Mouse (Mus musculus): ENCODE data around the gene Cd209g. TPM values are rescaled to one million over a fixed set of nuclear protein-coding genes. Genes with fewer than 3 reads are reported as not detected.
A peak's percentile ranks its signal among the peaks of the same experiment; 100 is the strongest.
"Not testable (repeated sequence)": the region's sequence is repeated elsewhere in the genome, so short reads cannot be mapped to it uniquely, and the experiment has no call there.

Cd209g gene
- not detected in 2 replicates for polyA plus RNA-seq (2016; fragmentation: Nextera tagmentation; extraction: Ambion mirVana)

DNA sequence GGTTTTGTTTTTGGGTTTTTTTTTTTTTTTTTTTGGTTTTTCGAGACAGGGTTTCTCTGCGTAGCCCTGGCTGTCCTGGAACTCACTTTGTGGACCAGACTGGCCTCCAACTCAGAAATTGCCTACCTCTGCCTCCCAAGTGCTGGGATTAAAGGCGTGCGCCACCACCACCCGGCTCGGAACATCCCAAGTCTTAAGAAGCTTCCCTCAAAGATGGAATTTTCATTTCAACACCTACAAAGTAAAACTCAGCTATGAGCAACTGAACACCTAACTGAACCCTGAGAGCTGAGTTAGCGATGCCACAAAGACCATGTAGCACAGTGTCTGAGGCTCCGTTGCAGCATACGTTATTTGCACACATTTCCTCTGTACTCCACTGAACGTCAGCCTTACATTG is at the start of gene Cd209g:
Gene Cd209g, plus strand, starts transcription at position 301 of the 400 bp plus-strand sequence.
- ATAC-seq (ENCODE audit: low FRiP score), result no peak

GRCm38 (mm10) chr8:4087180-4087722 is 46.6 kb upstream of the Cd209g start:
- not testable (repeated sequence) for H3K9me3 ChIP-seq; H3K4me1 ChIP-seq; H3K4me3 ChIP-seq (replicated peaks); H3K36me3 ChIP-seq (replicated peaks); H3K4me2 ChIP-seq; H3K9ac ChIP-seq; H3K27ac ChIP-seq; H3K27me3 ChIP-seq
- ATAC-seq (ENCODE audit: low FRiP score), result 0 out of 2 replicates have a peak, but pooled peaks have one; percentile 27
- WGBS, result 43% methylated on average over 33 of the region's 33 CpGs

More for the DNA sequence above, at the start of gene Cd209g:
- Histone ChIP-seq H3K27ac (no peak within 1 kb of the TSS), H3K9ac (no peak within 1 kb of the TSS), H3K36me3 (replicated peaks) (no peaks in the 10 kb centered on the region), H3K9me3 (no peaks in the 10 kb centered on the region), H3K27me3 (no peaks in the 10 kb centered on the region), H3K4me2 (no peak within 1 kb of the TSS), H3K4me1 (no peaks in the 10 kb centered on the region), H3K4me3 (replicated peaks) (no peak within 1 kb of the TSS)
- 92% methylated on average over 10 of the region's 10 CpGs for WGBS

DNA sequence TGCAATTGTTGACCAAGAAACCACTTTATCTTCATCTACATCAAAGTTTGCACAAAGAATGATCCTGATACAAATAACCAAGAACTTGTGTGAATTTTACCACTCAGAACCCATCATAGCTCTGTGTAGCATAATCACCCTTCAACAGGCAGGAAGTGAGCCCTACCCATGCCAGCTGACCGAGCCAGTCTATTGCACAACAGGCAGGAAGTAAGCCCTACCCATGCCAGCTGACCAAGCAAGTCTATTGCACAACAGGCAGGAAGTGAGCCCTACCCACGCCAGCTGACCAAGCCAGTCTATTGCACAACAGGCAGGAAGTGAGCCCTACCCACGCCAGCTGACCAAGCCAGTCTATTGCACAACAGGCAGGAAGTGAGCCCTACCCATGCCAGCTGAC is 45.4 kb upstream of the Cd209g start:
- H3K36me3 ChIP-seq (replicated peaks); H3K27me3 ChIP-seq; H3K27ac ChIP-seq; H3K4me2 ChIP-seq; H3K4me3 ChIP-seq (replicated peaks); H3K9ac ChIP-seq; ATAC-seq (ENCODE audit: low FRiP score); H3K9me3 ChIP-seq; H3K4me1 ChIP-seq: not testable (repeated sequence)
- 91% methylated on average over 3 of the region's 3 CpGs for WGBS

DNA sequence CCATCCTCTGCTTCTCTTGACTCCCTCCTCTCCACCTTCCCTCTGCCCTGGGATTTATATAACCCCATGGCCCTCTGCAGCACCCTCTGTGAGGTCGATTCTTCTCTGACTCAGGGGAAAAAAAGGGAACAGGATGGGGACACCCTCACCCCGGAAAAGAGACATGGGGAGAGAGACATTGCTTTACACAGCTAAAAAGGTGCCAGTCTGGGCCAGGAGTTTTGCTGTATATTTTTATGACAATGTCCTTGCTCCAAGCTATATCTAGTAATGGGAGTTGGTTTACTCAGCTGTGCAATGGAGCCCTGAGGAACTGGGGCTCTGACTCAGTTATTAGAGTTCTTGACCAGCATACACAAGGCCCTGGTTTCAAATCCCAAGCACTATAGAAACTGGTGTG is 28.2 kb upstream of the Cd209g start, which contains the start of gene Cd209f:
Gene Cd209f, minus strand, starts transcription at position 101 of the 400 bp plus-strand sequence.
- H3K36me3 ChIP-seq (replicated peaks); H3K27ac ChIP-seq; ATAC-seq (ENCODE audit: low FRiP score); H3K4me1 ChIP-seq; H3K4me2 ChIP-seq; H3K4me3 ChIP-seq (replicated peaks); H3K9me3 ChIP-seq; H3K27me3 ChIP-seq; H3K9ac ChIP-seq: not testable (repeated sequence)
- 71% methylated on average over 1 of the region's 2 CpGs for WGBS

- Histone ChIP-seq H3K9me3 (no peaks in the 10 kb centered on the region), H3K9ac (no peak overlapping the region), H3K27me3 (peaks cover 4% of the 10 kb centered on the region; the same call in 1 of the 2 replicates), H3K4me1 (no peaks in the 10 kb centered on the region), H3K36me3 (replicated peaks) (no peaks in the 10 kb centered on the region), H3K4me2 (no peak overlapping the region), H3K4me3 (replicated peaks) (no peak overlapping the region), H3K27ac (no peak overlapping the region)
- ATAC-seq (ENCODE audit: low FRiP score), result peak; percentile 64; the same call in 1 of the 2 replicates
- WGBS, result 14% methylated on average over 12 of the region's 12 CpGs
These were observed 6.1 kb downstream of the Cd209g start for GRCm38 (mm10) chr8:4139660-4140646.

DNA sequence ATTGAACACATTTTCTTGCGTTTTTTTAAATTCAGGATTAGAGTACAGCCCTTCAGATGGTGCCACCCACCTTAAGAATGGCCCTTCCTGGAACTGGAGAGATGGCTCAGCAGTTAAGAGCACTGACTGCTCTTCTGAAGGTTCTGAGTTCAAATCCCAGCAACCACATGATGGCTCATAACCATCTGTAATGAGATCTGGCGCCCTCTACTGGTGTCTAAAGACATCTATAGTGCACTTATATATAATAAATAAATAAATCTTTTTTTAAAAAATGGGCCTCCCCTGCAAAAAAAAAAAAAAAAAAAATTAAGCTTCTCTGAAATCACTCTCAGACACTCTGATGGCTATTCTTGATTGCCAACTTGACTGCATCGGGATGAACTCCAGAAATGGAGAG is 7.8 kb downstream of the Cd209g start:
- ATAC-seq (ENCODE audit: low FRiP score), result no peak
- H3K36me3 ChIP-seq (replicated peaks), result no peaks in the 10 kb centered on the region
- no peaks in the 10 kb centered on the region for H3K4me1 ChIP-seq
- no peak overlapping the region for H3K4me2 ChIP-seq
- H3K27me3 ChIP-seq, result peaks cover 4% of the 10 kb centered on the region; the same call in 1 of the 2 replicates
- H3K27ac ChIP-seq, result no peak overlapping the region
- no peaks in the 10 kb centered on the region for H3K9me3 ChIP-seq
- no peak overlapping the region for H3K4me3 ChIP-seq (replicated peaks)
- no peak overlapping the region for H3K9ac ChIP-seq
- 65% methylated on average over 3 of the region's 3 CpGs for WGBS

- WGBS, result 25% methylated on average over 1 of the region's 1 CpGs
- no peak for ATAC-seq (ENCODE audit: low FRiP score)
- no peak overlapping the region for H3K4me2 ChIP-seq
These were observed 13.4 kb downstream of the Cd209g start for GRCm38 (mm10) chr8:4147272-4147671.

GRCm38 (mm10) chr8:4154878-4155277 is 21.0 kb downstream of the Cd209g start:
- ATAC-seq (ENCODE audit: low FRiP score), result no peak
- Histone ChIP-seq H3K4me2 (no peak overlapping the region), H3K9ac (no peak overlapping the region)

More at GRCm38 (mm10) chr8:4147272-4147671, 13.4 kb downstream of the Cd209g start:
- H3K9ac ChIP-seq, result no peak overlapping the region
- H3K4me3 ChIP-seq (replicated peaks), result no peak overlapping the region
- H3K36me3 ChIP-seq (replicated peaks), result no peaks in the 10 kb centered on the region
- H3K27me3 ChIP-seq, result no peaks in the 10 kb centered on the region
- H3K27ac ChIP-seq, result no peak overlapping the region
- H3K9me3 ChIP-seq, result peaks cover 11% of the 10 kb centered on the region
- no peaks in the 10 kb centered on the region for H3K4me1 ChIP-seq

DNA sequence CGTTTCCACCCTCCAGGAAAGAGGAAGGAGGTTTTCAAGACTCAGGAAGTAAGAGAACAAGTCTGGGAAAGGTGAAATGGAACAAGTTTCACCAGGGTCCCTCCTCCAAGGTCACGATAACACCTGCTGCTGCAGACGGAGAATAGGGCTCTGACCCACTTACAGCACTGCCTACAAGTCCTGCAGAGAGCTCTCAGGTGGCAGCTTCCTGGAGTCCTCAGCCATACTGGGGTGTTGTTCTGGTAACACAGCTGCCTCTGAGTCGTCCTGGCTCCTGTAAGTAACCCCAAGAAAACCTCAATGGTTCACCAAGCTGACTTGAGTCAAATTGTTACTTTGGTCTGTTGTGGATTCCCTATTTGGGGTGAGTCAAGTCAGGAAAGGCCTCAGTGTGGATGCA is 28.9 kb downstream of the Cd209g start:
- no peaks in the 10 kb centered on the region for H3K36me3 ChIP-seq (replicated peaks)
- no peak overlapping the region for H3K9ac ChIP-seq
- H3K4me2 ChIP-seq, result no peak overlapping the region
- H3K27ac ChIP-seq, result no peak overlapping the region
- H3K4me1 ChIP-seq, result peaks cover 11% of the 10 kb centered on the region
- H3K9me3 ChIP-seq, result no peaks in the 10 kb centered on the region
- H3K4me3 ChIP-seq (replicated peaks), result no peak overlapping the region
- 60% methylated on average over 4 of the region's 4 CpGs for WGBS
- H3K27me3 ChIP-seq, result no peaks in the 10 kb centered on the region
- no peak for ATAC-seq (ENCODE audit: low FRiP score)

More at GRCm38 (mm10) chr8:4154878-4155277, 21.0 kb downstream of the Cd209g start:
- H3K9me3 ChIP-seq, result peaks cover 12% of the 10 kb centered on the region
- H3K27me3 ChIP-seq, result no peaks in the 10 kb centered on the region
- no peak overlapping the region for H3K4me3 ChIP-seq (replicated peaks)
- H3K4me1 ChIP-seq, result no peaks in the 10 kb centered on the region
- no peaks in the 10 kb centered on the region for H3K36me3 ChIP-seq (replicated peaks)
- no peak overlapping the region for H3K27ac ChIP-seq

DNA sequence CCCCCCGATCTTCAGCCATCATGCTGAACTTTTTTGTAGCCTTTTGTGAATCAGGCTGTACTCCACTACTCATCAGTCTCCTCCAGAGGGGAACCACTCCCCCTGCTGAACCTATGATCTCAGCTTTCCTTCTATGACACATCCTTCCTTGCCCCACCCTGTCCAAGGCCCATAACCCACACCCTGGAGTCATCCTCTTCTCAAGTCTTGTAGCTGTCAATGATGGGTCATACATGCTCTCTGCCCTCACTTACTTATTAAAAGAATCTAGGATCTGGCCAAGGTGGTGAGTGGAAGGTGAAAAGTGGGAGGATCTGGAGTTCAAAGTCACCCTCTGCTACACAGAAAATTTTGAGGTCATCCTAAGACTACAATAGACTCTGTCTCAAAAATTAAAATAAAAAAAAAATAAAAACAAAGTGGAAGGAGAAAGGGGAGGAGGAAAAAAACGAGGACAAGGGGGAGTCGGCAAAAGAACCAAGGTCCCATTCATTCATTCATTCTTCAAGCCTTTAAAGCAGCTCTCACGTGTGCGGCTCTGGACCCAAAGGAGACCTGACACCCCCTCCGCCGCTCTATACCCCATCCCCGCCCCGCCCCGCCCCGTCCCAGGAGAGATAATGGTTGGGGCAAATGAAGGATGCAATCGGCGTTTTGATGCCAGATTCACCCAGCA is 31.4 kb downstream of the Cd209g start:
- H3K27ac ChIP-seq, result peak overlapping the region; percentile 47
- H3K9me3 ChIP-seq, result no peaks in the 10 kb centered on the region
- WGBS, result 8% methylated on average over 13 of the region's 13 CpGs

DNA sequence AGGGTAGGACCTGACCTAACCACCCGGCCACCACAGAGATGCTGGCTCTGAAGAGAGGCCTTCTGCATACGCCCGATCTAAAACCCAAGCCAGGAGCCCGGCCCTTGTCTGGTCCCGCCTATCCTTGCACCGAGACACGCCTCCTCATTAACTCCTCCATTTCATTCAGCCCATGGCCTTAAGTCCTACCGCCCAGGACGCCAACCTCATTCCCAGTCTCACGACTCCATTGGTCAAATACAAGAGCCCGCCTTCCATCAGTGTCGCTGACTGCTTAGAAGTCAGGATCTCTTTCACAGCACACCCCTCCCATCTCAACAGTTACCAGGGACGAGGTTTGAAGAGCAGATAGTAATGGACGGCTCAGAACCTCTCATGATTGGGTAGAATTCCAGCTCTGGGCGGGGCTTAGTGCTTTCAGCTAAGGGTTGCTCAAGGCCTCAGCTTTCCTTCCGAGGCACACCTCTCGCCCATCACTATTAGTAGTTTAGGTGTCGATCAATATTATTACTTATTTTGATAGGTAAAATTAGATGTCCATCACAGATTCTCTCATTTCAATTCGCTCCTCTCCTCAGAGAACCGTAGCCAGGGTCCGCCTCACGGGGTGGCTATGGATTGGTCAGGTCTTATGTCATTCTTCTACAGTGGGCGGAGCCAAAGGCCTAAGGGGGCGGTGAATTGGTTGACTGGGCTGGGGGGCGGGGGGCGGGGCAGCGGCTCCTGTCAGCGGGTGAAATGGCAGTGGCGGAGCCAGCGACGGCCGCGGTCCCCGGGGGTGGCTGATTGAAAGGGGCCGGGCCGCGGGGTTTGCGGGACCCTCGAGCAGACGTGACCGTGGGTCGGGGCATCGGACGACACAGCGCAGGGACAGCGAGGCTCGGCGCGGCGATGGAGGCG is 32.2 kb downstream of the Cd209g start, which contains the start of gene Evi5l:
Gene Evi5l, plus strand, starts transcription at position 716 of the 900 bp plus-strand sequence.
- Histone ChIP-seq H3K9ac (peak within 1 kb of the TSS; percentile 90), H3K9me3 (no peaks in the 10 kb centered on the region), H3K27ac (peak within 1 kb of the TSS; percentile 47), H3K4me3 (replicated peaks) (peak within 1 kb of the TSS; percentile 86), H3K4me2 (peak within 1 kb of the TSS; percentile 68), H3K4me1 (peaks cover 28% of the 10 kb centered on the region), H3K36me3 (replicated peaks) (no peaks in the 10 kb centered on the region), H3K27me3 (no peaks in the 10 kb centered on the region)
- WGBS, result under 1% methylated on average over 51 of the region's 51 CpGs
- ATAC-seq (ENCODE audit: low FRiP score), result peak; percentile 98

More for the DNA sequence above, 31.4 kb downstream of the Cd209g start:
- H3K4me3 ChIP-seq (replicated peaks), result peak overlapping the region; percentile 86
- ATAC-seq (ENCODE audit: low FRiP score), result no peak
- H3K27me3 ChIP-seq, result no peaks in the 10 kb centered on the region
- H3K4me1 ChIP-seq, result peaks cover 28% of the 10 kb centered on the region
- peak overlapping the region; percentile 47; the same call in 1 of the 2 replicates for H3K9ac ChIP-seq
- H3K4me2 ChIP-seq, result peak overlapping the region; percentile 54
- H3K36me3 ChIP-seq (replicated peaks), result no peaks in the 10 kb centered on the region
